Mouse (Mus musculus) heart, embryonic 13.5 days (tissue): Measurements from ENCODE around the gene Cd19. TPM values are rescaled to one million over a fixed set of nuclear protein-coding genes. Genes with fewer than 3 reads are reported as not detected.

Experiments used
- ATAC-seq: fragments of 200-750 bp; cut with Nextera tagmentation; 2 replicates; pipeline ENCODE4 v1.8.0; 2017; ENCODE audit warnings: moderate TSS enrichment; ENCODE audit not compliant: insufficient number of reproducible peaks, low FRiP score, low TSS enrichment; ENCODE audit errors: extremely low read depth
- H3K27ac ChIP-seq: fragments of 300-500 bp; sonication (generic); replicated peaks from 2 replicates; pipeline ENCODE4 v1.5.1; 2015; ENCODE audit warnings: moderate library complexity, mild to moderate bottlenecking, inconsistent platforms
- H3K27me3 ChIP-seq: fragments of 300-500 bp; sonication (generic); replicated peaks from 2 replicates; pipeline ENCODE4 v1.6.1; 2015; ENCODE audit warnings: mild to moderate bottlenecking, inconsistent platforms
- H3K36me3 ChIP-seq: fragments of 300-500 bp; sonication (generic); 2 replicates; pipeline ENCODE4 v1.6.1; 2015; ENCODE audit warnings: mild to moderate bottlenecking, inconsistent platforms
- H3K4me1 ChIP-seq: fragments of 300-500 bp; sonication (generic); 2 replicates; pipeline ENCODE4 v1.6.1; 2015; ENCODE audit warnings: inconsistent platforms
- H3K4me2 ChIP-seq: fragments of 300-500 bp; sonication (generic); 2 replicates; pipeline ENCODE4 v1.6.1; 2015; ENCODE audit warnings: inconsistent platforms, mild to moderate bottlenecking, moderate library complexity
- H3K4me3 ChIP-seq: fragments of 300-500 bp; sonication (generic); 2 replicates; pipeline ENCODE4 v1.5.1; 2015; ENCODE audit warnings: moderate library complexity, mild to moderate bottlenecking, inconsistent platforms
- H3K9ac ChIP-seq: fragments of 300-500 bp; sonication (generic); 2 replicates; pipeline ENCODE4 v1.6.1; 2015; ENCODE audit warnings: inconsistent platforms, mild to moderate bottlenecking, moderate library complexity
- H3K9me3 ChIP-seq: fragments of 300-500 bp; sonication (generic); 2 replicates; pipeline ENCODE4 v1.6.1; 2016; ENCODE audit warnings: inconsistent platforms
- WGBS: fragments of 180-500 bp; shearing (Covaris S2); methylation state at CpG from one replicate; pipeline ENCODE4 v1.1.7; 2015; ENCODE audit warnings: mixed read lengths; 5-methylcytosine and 5-hydroxymethylcytosine counted together
- polyA plus RNA-seq: library from polyadenylated mRNA; unstranded; fragments of >200 nt; fragmentation: Nextera tagmentation; extraction: Ambion mirVana; gene quantifications from 2 replicates; pipeline ENCODE4 v1.2.1, GENCODE M21; 2015

The Cd19 gene
- not detected in 2 replicates for polyA plus RNA-seq

DNA sequence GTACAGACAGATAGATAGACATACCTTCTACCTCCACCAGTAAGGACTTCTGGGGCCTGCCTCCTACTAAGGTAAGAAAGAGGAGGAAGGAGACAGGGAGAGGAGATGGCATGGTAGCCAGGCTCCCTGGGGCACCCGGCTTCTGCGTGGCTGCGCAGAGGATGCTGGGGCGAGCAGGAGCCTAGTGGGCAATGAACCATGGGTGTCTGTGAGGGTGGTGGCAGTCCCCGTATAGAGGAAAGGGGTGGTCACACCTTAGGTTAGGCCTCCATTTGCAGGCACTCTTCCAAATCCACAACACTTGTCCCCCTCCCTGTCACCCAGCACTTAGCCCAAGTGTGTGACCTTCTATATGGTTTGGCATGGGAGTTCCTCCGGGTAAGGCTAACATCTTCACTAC, at the start of gene Cd19:
Gene Cd19, minus strand, starts transcription at position 165 of the 400 bp plus-strand sequence.
- ATAC-seq: no peak
- Histone ChIP-seq H3K27ac (no peak within 1 kb of the TSS), H3K9ac (no peak within 1 kb of the TSS), H3K4me2 (no peak within 1 kb of the TSS), H3K27me3 (peaks cover 14% of the 10 kb centered on the region; the same call in 1 of the 2 replicates), H3K36me3 (no peaks in the 10 kb centered on the region), H3K9me3 (no peaks in the 10 kb centered on the region), H3K4me1 (no peaks in the 10 kb centered on the region), H3K4me3 (no peak within 1 kb of the TSS)
- WGBS: 89% methylated on average over 6 of the region's 6 CpGs

DNA sequence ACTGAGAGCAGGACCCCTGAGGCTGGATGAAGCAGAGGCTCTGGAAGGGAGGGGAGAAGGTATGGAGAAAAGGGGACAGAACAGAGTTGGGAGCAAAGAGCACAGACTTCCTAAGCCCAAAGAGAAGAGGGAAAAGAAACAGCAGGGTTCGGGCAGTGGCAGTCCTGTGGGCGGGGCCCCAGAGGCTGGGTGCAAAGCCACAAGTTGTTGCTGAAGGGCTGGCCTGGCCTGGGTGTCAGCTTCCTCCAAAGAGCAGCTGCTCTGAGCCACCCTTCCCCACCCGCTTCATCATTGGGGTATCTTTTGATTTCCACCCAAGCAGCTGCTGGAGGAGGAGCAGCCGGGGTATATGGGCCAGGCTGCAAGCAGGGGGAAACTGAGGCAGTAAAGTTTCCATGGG, 49.4 kb upstream of the Cd19 start:
- no peak overlapping the region for H3K4me3 ChIP-seq
- peak overlapping the region; percentile 33 for H3K9ac ChIP-seq
- H3K4me2 ChIP-seq: no peak overlapping the region
- H3K36me3 ChIP-seq: peaks cover 31% of the 10 kb centered on the region
- peak overlapping the region; percentile 86 for H3K27ac ChIP-seq
- peaks cover 40% of the 10 kb centered on the region for H3K4me1 ChIP-seq
- no peaks in the 10 kb centered on the region for H3K9me3 ChIP-seq
- ATAC-seq: no peak
- H3K27me3 ChIP-seq: peaks cover 13% of the 10 kb centered on the region; the same call in 1 of the 2 replicates
- 50% methylated on average over 4 of the region's 4 CpGs for WGBS

DNA sequence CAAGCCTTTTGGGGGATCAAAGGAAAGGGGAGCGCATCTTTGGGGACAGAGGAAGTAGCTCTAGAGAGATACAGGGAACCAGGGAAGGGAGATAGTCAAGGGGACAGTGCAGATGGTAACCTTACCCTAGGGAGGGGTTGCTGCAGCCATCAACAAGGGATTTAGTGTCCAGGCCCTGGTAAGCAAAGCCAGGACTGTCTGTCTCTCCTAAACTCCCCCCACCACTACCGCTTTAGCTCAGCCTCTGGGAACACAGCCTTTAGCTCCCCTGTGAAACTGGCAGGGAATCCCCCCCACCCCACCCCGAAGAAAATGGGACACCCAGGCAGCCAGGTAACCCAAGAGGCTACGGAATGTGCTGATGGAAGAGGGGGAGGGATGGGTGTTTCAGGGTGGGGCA, 48.9 kb upstream of the Cd19 start:
- 51% methylated on average over 4 of the region's 4 CpGs for WGBS
- ATAC-seq: no peak
- peaks cover 46% of the 10 kb centered on the region for H3K4me1 ChIP-seq
- peaks cover 25% of the 10 kb centered on the region for H3K36me3 ChIP-seq
- no peak overlapping the region for H3K4me3 ChIP-seq
- H3K4me2 ChIP-seq: no peak overlapping the region
- H3K27me3 ChIP-seq: peaks cover 13% of the 10 kb centered on the region; the same call in 1 of the 2 replicates
- H3K27ac ChIP-seq: no peak overlapping the region
- no peaks in the 10 kb centered on the region for H3K9me3 ChIP-seq
- no peak overlapping the region for H3K9ac ChIP-seq

DNA sequence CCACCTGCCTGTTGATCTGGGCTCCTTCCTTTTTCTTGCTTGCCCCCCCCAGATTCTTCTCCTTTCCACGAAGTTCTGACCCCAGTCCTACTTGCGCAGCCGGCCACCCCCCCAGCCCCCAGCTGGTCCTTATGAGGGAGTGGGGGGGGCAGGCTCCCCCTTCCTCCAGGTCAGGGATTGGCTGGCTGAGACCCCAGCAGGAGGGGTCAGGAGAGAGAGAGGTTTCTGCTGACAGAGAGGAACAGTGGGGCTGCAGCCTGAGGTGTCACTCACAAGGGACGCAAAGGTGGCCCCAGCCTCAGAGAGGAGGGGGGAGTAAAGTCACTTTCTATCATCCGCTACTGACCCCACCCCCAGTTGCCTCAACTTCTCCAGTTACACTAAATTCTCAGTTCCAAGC, 48.3 kb upstream of the Cd19 start, which contains the start of gene Atp2a1:
Gene Atp2a1, minus strand, starts transcription at position 105 of the 400 bp plus-strand sequence.
- H3K36me3 ChIP-seq: peaks cover 20% of the 10 kb centered on the region
- no peak within 1 kb of the TSS for H3K27ac ChIP-seq
- no peak within 1 kb of the TSS for H3K4me2 ChIP-seq
- H3K4me3 ChIP-seq: no peak within 1 kb of the TSS
- H3K9me3 ChIP-seq: no peaks in the 10 kb centered on the region
- H3K9ac ChIP-seq: peak within 1 kb of the TSS; percentile 45
- 46% methylated on average over 5 of the region's 5 CpGs for whole genome bisulfite sequencing
- no peak for ATAC-seq
- peaks cover 13% of the 10 kb centered on the region; the same call in 1 of the 2 replicates for H3K27me3 ChIP-seq
- H3K4me1 ChIP-seq: peaks cover 51% of the 10 kb centered on the region

DNA sequence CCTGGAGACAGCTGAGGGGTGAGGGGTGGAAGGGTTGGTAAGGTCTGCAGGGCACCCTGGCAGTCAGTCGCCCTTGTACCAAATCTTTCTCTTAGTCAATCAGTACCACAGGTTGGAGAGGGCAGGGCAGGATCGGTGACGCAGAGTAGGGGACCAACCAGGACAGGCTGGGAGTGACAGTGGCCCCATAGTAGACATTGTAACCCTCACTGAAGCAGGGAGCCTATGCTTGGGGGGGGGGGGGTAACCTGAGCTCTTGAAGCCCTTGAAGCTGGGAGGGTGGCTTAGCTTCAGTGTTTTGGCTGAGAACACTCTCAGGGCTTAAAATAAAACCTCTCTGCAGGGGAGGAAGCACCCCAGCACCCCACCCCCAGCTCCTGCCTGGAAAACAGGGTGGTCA, 46.9 kb upstream of the Cd19 start:
- H3K4me2 ChIP-seq: no peak overlapping the region
- no peak overlapping the region for H3K4me3 ChIP-seq
- peaks cover 13% of the 10 kb centered on the region; the same call in 1 of the 2 replicates for H3K27me3 ChIP-seq
- ATAC-seq: no peak
- WGBS: 70% methylated on average over 3 of the region's 3 CpGs
- no peaks in the 10 kb centered on the region for H3K9me3 ChIP-seq
- peaks cover 6% of the 10 kb centered on the region for H3K36me3 ChIP-seq
- no peak overlapping the region for H3K27ac ChIP-seq
- H3K4me1 ChIP-seq: peaks cover 48% of the 10 kb centered on the region
- peak overlapping the region; percentile 45; the same call in 1 of the 2 replicates for H3K9ac ChIP-seq

DNA sequence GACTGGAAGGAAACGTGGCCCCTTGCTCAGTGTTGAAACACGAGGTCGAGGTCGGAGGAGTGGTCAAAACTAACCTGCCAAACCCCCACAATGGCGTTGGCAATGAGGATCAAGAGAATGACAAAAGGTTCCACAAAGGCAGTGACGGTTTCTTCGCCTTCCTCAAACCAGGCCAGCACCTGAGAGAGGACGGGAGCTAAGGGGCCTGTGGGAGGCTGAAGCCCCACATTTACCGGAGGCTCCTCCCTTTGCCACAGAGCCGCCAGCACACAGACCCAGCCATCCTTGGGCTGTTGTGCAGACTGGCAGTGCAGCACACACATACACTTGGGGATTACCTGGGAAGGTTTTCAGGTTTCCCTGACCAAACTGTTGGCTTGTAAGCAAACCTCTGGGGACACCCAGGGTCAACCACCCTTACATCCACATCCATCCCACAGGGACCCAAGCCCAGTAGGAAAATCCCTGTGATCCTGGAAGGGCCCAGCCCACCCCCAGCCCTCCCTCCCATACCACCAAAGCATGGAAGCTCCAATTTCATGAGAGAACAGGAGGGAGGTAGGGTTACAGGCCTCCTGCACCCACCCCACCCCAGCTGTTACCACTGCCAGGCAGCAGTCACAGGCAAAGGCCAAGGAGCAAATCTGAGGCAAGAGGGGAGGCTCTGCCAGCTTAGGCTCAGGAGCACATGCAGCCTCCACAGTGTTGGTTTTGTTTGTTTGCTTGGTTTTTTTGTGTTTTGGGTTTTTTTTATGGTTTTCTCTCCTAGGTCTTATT, 46.1 kb upstream of the Cd19 start:
- no peak overlapping the region for H3K27ac ChIP-seq
- ATAC-seq: no peak
- H3K9me3 ChIP-seq: no peaks in the 10 kb centered on the region
- H3K4me3 ChIP-seq: no peak overlapping the region
- no peak overlapping the region for H3K4me2 ChIP-seq
- H3K4me1 ChIP-seq: peaks cover 39% of the 10 kb centered on the region
- H3K36me3 ChIP-seq: no peaks in the 10 kb centered on the region
- no peak overlapping the region for H3K9ac ChIP-seq
- 53% methylated on average over 10 of the region's 10 CpGs for WGBS
- peaks cover 13% of the 10 kb centered on the region; the same call in 1 of the 2 replicates for H3K27me3 ChIP-seq

DNA sequence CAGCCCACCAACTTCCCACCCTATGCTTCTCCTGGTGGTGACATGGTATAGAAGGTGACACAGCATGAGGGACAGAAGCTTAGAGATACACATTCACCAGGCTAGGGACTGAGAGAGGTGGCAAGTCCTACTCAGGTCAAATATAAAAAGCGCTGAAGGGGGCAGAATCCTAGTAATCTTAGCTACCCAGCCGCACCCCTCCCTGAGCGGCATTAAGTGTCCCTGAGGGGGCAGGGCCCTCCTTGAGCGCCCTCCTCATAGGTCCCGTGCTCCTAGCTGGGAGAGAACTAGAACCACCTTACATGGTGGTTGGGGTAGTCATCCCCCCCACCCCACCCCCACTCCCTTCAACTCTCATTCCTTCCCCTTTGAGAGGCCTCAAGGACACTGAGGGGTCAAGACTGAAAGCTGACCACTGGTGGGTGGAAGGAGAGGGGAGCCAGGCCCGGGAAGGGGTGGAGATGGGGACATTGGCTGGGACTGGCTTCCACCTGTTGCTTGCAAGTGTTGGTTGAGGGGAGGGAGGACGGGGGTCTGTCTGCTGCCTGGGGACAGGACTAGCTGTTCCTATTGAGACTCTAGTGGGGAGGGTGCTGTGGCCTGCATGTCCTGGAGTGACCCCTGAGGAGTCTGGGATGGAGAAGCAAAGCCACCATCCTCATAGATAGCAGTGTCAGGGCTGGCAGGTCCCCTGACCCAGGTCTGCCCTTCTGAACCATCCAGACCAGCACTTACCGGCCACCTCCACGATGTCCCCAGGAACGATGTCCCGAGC, 44.3 kb upstream of the Cd19 start:
- Histone ChIP-seq H3K4me1 (peaks cover 22% of the 10 kb centered on the region), H3K9ac (no peak overlapping the region), H3K27ac (no peak overlapping the region), H3K4me3 (no peak overlapping the region), H3K9me3 (no peaks in the 10 kb centered on the region), H3K4me2 (no peak overlapping the region), H3K27me3 (peaks cover 13% of the 10 kb centered on the region; the same call in 1 of the 2 replicates), H3K36me3 (no peaks in the 10 kb centered on the region)
- 70% methylated on average over 11 of the region's 11 CpGs for WGBS
- no peak for ATAC-seq

DNA sequence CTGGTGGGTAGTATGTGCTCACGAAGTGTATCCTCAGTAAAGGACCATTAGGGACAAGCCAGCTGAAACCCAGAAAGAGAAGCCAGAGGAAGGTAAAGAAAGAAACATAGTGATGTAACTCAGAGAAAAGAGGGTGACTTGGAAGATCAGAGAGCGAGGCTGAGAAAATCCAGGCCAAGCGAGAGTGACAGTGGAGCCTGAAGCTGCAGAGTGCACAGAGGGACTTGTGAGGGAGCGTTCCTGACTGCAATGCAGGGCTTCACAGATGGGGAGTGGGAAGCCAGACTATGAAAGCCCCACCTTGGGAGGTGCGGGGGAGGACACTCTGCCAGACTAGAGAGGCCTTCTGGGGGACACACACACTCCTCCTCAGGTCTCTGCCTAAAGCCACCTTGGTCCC, 43.5 kb upstream of the Cd19 start:
- H3K9me3 ChIP-seq: no peaks in the 10 kb centered on the region
- WGBS: 73% methylated on average over 5 of the region's 5 CpGs
- peak overlapping the region; percentile 16; the same call in 1 of the 2 replicates for H3K9ac ChIP-seq
- H3K36me3 ChIP-seq: no peaks in the 10 kb centered on the region
- peaks cover 13% of the 10 kb centered on the region; the same call in 1 of the 2 replicates for H3K27me3 ChIP-seq
- H3K27ac ChIP-seq: no peak overlapping the region
- no peak overlapping the region for H3K4me3 ChIP-seq
- H3K4me2 ChIP-seq: no peak overlapping the region
- ATAC-seq: no peak
- H3K4me1 ChIP-seq: peaks cover 14% of the 10 kb centered on the region

DNA sequence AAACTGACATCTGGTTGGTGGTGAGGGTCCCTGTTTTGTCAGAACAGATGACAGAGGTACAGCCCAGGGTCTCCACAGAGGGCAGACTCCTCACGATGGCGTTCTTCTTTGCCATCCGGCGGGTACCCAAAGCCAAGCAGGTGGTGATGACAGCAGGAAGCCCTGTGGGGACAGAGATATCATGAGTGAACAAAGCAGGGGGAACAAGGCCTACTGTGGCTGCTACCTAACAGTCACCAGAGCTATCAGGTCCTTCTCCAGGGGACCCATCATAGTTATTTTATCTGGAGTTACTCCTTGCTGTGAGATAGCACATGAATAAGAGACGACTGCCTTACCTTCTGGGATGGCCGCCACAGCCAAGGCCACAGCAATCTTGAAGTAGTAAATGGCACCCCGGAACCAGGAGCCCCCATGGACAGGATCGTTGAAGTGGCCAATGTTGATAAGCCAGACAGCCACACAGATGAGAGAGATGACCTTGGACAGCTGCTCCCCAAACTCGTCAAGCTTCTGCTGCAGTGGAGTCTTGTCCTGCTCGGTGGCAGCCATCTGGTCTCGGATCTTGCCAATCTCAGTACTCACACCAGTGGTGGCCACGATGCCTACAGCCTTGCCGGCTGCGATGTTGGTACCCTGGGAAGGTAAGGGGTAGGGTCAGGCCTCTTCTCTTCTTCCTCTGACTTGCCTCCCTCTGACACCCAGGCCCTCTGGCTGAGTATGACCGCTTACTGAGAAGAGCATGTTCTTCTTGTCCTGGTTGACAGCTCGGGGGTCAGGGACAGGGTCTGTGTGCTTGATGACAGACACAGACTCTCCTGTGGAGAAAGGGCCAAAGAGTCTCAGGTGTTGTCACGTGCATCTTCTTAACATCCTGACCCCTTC, 41.9 kb upstream of the Cd19 start:
- H3K9me3 ChIP-seq: no peaks in the 10 kb centered on the region
- H3K27me3 ChIP-seq: no peaks in the 10 kb centered on the region
- no peak for ATAC-seq
- peaks cover 14% of the 10 kb centered on the region for H3K4me1 ChIP-seq
- 68% methylated on average over 17 of the region's 17 CpGs for WGBS
- H3K27ac ChIP-seq: no peak overlapping the region
- no peak overlapping the region for H3K9ac ChIP-seq
- no peak overlapping the region for H3K4me2 ChIP-seq
- no peak overlapping the region for H3K4me3 ChIP-seq
- H3K36me3 ChIP-seq: no peaks in the 10 kb centered on the region

DNA sequence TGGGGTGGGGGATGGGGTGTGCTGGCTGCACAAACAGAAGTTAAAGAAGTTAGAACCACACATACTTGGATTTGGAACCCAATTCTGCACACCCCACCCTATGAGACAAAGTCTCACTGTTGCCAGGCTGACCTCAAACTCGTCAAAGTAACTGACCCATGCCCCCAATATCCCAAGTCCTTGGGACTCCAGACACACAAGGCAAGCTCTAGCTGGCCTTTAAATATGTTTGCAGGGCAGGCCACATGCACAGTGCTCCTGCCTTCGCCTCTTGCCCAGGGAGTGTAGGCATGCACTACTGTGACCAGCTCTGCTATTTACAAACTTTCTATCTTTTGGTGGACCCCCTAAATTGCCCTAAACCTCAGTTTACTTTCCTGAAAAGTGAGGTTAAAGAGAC, 40.6 kb upstream of the Cd19 start:
- H3K4me2 ChIP-seq: no peak overlapping the region
- no peaks in the 10 kb centered on the region for H3K27me3 ChIP-seq
- no peak overlapping the region for H3K4me3 ChIP-seq
- no peaks in the 10 kb centered on the region for H3K36me3 ChIP-seq
- peaks cover 14% of the 10 kb centered on the region for H3K4me1 ChIP-seq
- no peak overlapping the region for H3K9ac ChIP-seq
- no peak for ATAC-seq
- H3K27ac ChIP-seq: no peak overlapping the region
- 72% methylated on average over 2 of the region's 2 CpGs for WGBS
- H3K9me3 ChIP-seq: no peaks in the 10 kb centered on the region

DNA sequence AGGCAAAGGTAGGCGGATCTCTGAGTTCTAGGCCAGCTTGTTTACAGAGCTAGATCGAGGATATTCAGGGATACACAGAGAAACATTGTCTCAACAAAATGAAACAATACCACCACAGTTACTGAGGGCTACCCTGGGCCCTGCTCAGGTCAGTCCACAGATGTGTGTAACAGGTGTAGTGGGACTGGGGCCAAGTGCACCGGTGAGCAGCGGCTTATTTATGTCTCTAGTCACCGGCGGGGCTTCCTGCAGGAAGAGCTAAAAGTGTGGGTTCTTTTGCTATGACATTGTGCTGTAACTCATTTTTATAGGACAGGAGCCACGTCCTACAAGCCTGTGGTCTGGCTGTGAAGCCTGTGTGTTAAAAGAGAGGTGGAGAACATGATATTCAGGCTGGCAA, 39.2 kb upstream of the Cd19 start:
- H3K9ac ChIP-seq: no peak overlapping the region
- no peaks in the 10 kb centered on the region for H3K36me3 ChIP-seq
- ATAC-seq: no peak
- H3K27me3 ChIP-seq: no peaks in the 10 kb centered on the region
- WGBS: 64% methylated on average over 7 of the region's 7 CpGs
- no peak overlapping the region for H3K4me3 ChIP-seq
- H3K9me3 ChIP-seq: no peaks in the 10 kb centered on the region
- no peak overlapping the region for H3K27ac ChIP-seq
- H3K4me1 ChIP-seq: peaks cover 9% of the 10 kb centered on the region
- no peak overlapping the region for H3K4me2 ChIP-seq
